Mouse (Mus musculus) MEL (cell line): ENCODE results near the gene Fnip2. TPM values are rescaled to one million over a fixed set of nuclear protein-coding genes. Genes with fewer than 3 reads are reported as not detected.
A peak's percentile ranks its signal among the peaks of the same experiment; 100 is the strongest.

Experiments used
- DNase-seq: peaks from one replicate; pipeline ENCODE4 v3.0.0; 2011; ENCODE audit warnings: low read depth, low spot score
- H3K27ac ChIP-seq: 2 replicates; pipeline ENCODE4 v1.5.1; 2012; ENCODE audit warnings: low read depth, mild to moderate bottlenecking, control low read depth, low read length, moderate library complexity; ENCODE audit not compliant: control insufficient read depth
- H3K27me3 ChIP-seq, 2 experiments: fragments of 150-350 bp in 1 of 2; sonication (generic) in 1 of 2; 2 replicates each; pipeline ENCODE4 v1.6.1; 2012; ENCODE audit warnings: low read length in 2 of 2, mild to moderate bottlenecking in 2 of 2, improper control_type of control experiment in 1 of 2, moderate library complexity in 1 of 2; ENCODE audit not compliant: insufficient read depth in 2 of 2, control insufficient read depth in 1 of 2
- H3K36me3 ChIP-seq, 2 experiments: 2 replicates each; pipeline ENCODE4 v1.6.1; 2012 to 2014; ENCODE audit warnings: low read length in 2 of 2, improper control_type of control experiment in 1 of 2, inconsistent platforms in 1 of 2, mild to moderate bottlenecking in 1 of 2; ENCODE audit not compliant: insufficient read depth in 2 of 2, control insufficient read depth in 1 of 2
- H3K4me1 ChIP-seq, 2 experiments: fragments of 150-350 bp in 1 of 2; sonication (generic) in 1 of 2; 2 replicates each; pipeline ENCODE4 v1.6.1; 2012; ENCODE audit warnings: low read length in 2 of 2, improper control_type of control experiment in 1 of 2, mild to moderate bottlenecking in 1 of 2; ENCODE audit not compliant: insufficient read depth in 2 of 2, control insufficient read depth in 1 of 2
- H3K4me3 ChIP-seq, 2 experiments: fragments of 150-350 bp in 1 of 2; sonication (generic) in 1 of 2; 2 replicates each; pipeline ENCODE4 v1.5.1; 2012; ENCODE audit warnings: low read depth in 2 of 2, low read length in 2 of 2, mild to moderate bottlenecking in 2 of 2, moderate library complexity in 2 of 2, control low read depth in 1 of 2, improper control_type of control experiment in 1 of 2; ENCODE audit not compliant: control insufficient read depth in 1 of 2, insufficient read depth in 1 of 2
- H3K79me2 ChIP-seq: 2 replicates; pipeline ENCODE4 v1.6.1; 2012; ENCODE audit warnings: mild to moderate bottlenecking, low read length, moderate library complexity; ENCODE audit not compliant: control insufficient read depth, poor library complexity, insufficient read depth
- H3K9ac ChIP-seq: 2 replicates; pipeline ENCODE4 v1.6.1; 2012; ENCODE audit warnings: low read depth, mild to moderate bottlenecking, control low read depth, low read length, moderate library complexity; ENCODE audit not compliant: control insufficient read depth, poor library complexity, severe bottlenecking
- H3K9me3 ChIP-seq: fragments of 150-350 bp; sonication (generic); replicated peaks from 2 replicates; pipeline ENCODE4 v1.6.1; 2012; ENCODE audit warnings: mild to moderate bottlenecking, low read length, improper control_type of control experiment, moderate library complexity; ENCODE audit not compliant: insufficient read depth
- CTCF ChIP-seq, 3 experiments: IDR thresholded peaks in 2 of 3; conservative IDR thresholded peaks in 1 of 3; 2 replicates each; pipeline ENCODE4 v1.5.1; 2011 to 2012; ENCODE audit warnings: low read length in 3 of 3, low read depth in 2 of 3, mild to moderate bottlenecking in 2 of 3, improper control_type of control experiment in 1 of 3, inconsistent platforms in 1 of 3, mixed read lengths in 1 of 3, moderate library complexity in 1 of 3; ENCODE audit not compliant: control insufficient read depth in 1 of 3, insufficient read depth in 1 of 3, poor library complexity in 1 of 3, severe bottlenecking in 1 of 3
- E2F4 ChIP-seq: IDR thresholded peaks from 2 replicates; pipeline ENCODE4 v1.6.1; 2011; ENCODE audit warnings: low read depth, low read length, improper control_type of control experiment, borderline replicate concordance
- JUND ChIP-seq: IDR thresholded peaks from 2 replicates; pipeline ENCODE4 v1.6.1; 2011; ENCODE audit warnings: low read depth, mild to moderate bottlenecking, improper control_type of control experiment, low read length
- KAT2A ChIP-seq: conservative IDR thresholded peaks from 2 replicates; pipeline ENCODE4 v1.6.1; 2012; ENCODE audit warnings: low read depth, low read length, improper control_type of control experiment, inconsistent platforms
- MAX ChIP-seq: IDR thresholded peaks from 2 replicates; pipeline ENCODE4 v1.6.1; 2011; ENCODE audit warnings: low read length, improper control_type of control experiment
- MEF2A ChIP-seq: IDR thresholded peaks from 2 replicates; pipeline ENCODE4 v1.6.1; 2014; ENCODE audit warnings: low read depth, mild to moderate bottlenecking, inconsistent platforms, low read length, improper control_type of control experiment; ENCODE audit not compliant: poor library complexity, insufficient replicate concordance, severe bottlenecking; ENCODE audit errors: extremely low read depth
- MYB ChIP-seq: IDR thresholded peaks from 2 replicates; pipeline ENCODE4 v1.6.1; 2011; ENCODE audit warnings: mild to moderate bottlenecking, low read depth, low read length, improper control_type of control experiment
- MYC ChIP-seq: IDR thresholded peaks from 2 replicates; pipeline ENCODE4 v1.6.1; 2011; ENCODE audit warnings: low read depth, mild to moderate bottlenecking, low read length, improper control_type of control experiment, moderate library complexity
- NELFE ChIP-seq: IDR thresholded peaks from 2 replicates; pipeline ENCODE4 v1.6.1; 2011; ENCODE audit warnings: low read depth, low read length, improper control_type of control experiment
- POLR2AphosphoS2 ChIP-seq: IDR thresholded peaks from 2 replicates; pipeline ENCODE4 v1.6.1; 2011; ENCODE audit warnings: low read length, improper control_type of control experiment
- RAD21 ChIP-seq: IDR thresholded peaks from 2 replicates; pipeline ENCODE4 v1.6.1; 2011; ENCODE audit warnings: mild to moderate bottlenecking, low read depth, low read length, improper control_type of control experiment
- SIN3A ChIP-seq: IDR thresholded peaks from 2 replicates; pipeline ENCODE4 v1.6.1; 2012; ENCODE audit warnings: low read length, improper control_type of control experiment, inconsistent platforms
- SMC3 ChIP-seq: IDR thresholded peaks from 2 replicates; pipeline ENCODE4 v1.6.1; 2011; ENCODE audit warnings: low read depth, low read length, improper control_type of control experiment
- ZNF384 ChIP-seq: IDR thresholded peaks from 2 replicates; pipeline ENCODE4 v1.6.1; 2012; ENCODE audit warnings: low read depth, mild to moderate bottlenecking, inconsistent platforms, low read length, improper control_type of control experiment
- polyA plus RNA-seq, 2 experiments: library from polyadenylated mRNA; stranded (reverse) in 1 of 2; unstranded in 1 of 2; fragments of >175 nt in 1 of 2; fragments of >200 nt in 1 of 2; gene quantifications; 2 replicates each; pipeline versions ENCODE4 v1.2.1 to v1.2.4; 2012; ENCODE audit warnings: low replicate concordance in 2 of 2, low read depth in 1 of 2; ENCODE audit not compliant: insufficient read length in 2 of 2, insufficient read depth in 1 of 2, missing spikeins in 1 of 2
- total RNA-seq: library from RNA; depleted of rRNA; stranded (reverse); fragments of 300-350 nt; gene quantifications from 2 replicates; pipeline ENCODE4 v1.2.3, GENCODE M21; 2012

Fnip2 gene
- total and polyA plus RNA-seq, 3 experiments = 10.4 to 65.8 (median 11.0) TPM

DNA sequence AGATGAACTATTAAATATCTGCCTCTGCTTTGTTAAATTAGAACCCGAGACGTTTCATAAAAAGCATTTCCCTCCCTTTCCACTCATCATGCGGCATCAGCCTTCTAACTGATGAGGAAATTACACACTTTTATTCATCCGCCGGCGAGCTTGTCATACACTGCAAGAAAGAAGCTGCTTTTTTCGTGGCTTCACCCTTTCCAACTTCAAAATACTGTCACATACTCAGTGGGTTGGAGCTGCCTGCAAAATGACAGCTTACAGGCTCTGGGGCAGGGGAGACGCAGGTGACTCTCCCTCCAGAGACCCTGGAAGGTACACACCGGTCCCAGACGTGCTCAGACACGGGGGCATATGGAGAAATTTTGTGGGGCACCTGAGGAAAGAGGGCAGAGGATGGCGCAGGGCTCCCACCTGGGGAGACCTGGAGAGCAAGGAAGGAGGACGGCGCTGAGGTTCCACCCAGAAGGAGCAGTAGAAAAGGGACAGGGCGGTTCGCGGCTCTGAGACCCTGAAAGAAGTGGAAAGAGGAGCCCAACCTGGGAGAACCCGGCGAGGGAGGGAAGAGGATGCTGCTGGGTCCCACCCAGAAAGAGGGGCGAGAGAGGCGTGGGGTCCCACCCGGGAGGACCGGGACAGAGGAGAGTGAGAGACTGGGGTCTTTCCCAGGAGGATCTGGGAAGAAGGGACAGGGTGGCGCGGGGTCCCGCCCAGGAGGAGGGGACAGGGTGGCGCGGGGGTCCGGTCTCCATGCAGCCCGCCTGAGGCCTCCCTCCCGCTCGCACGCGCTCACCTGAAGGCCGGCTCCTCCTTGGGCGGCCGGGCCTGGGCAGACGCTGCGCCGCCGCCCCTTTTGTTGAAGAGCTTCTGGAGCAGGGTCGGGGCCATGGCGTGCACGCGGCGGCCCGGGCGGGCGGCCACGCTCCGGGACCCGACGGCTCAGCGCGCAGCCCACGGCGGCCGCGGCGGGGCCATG, 592 bp downstream of the Fnip2 start:
- H3K27ac ChIP-seq = peak overlapping the region; percentile 29
- H3K4me1 ChIP-seq = peaks cover 14 to 22% of the 10 kb centered on the region in 2 experiments
- H3K9ac ChIP-seq = peak overlapping the region; percentile 90
- H3K36me3 ChIP-seq = peaks cover 0 to 18% of the 10 kb centered on the region in 2 experiments; a peak in 2 of 4 replicates
- H3K79me2 ChIP-seq = peaks cover 25% of the 10 kb centered on the region
- H3K4me3 ChIP-seq = peak overlapping the region; percentile 70 to 100
- TF ChIP-seq SIN3A = peak; percentile 25; the same call in 1 of the 2 replicates
- TF ChIP-seq MEF2A = no peak
- H3K9me3 ChIP-seq = no peaks in the 10 kb centered on the region
- no peaks in the 10 kb centered on the region for H3K27me3 ChIP-seq
- DNase-seq = peak; percentile 56

DNA sequence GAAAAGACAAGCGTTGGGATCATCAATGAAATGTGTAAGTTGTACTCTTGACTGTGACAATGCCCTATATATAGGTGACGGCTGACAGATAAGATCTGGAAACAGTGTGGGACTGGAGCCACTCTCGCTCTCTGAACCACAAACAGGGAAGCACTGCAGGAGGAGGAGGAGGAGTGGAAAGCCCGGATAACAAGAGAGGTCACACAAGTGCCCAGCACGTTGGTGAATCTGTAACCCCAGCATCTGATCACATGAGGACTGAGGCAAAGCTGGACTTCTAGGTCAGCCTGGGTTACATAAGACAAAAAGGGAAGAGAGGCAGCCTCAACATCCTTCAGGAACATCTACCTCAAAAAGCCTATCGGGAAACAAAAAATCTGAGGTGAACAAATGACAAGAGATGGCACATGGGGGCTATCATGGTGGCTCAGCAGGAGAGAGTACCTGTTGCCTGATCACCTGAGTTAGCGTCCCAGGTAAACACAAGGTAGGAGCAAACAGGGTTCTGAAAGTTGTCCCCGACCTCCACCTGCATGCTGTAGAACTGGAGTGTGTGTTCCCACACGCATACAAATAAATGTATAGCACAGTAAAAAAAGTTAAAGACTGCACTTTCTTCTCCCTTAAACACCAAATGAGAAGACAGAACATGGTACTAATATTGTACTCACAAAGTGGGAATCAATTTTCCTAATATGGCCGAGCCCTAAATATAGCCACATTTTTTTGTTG, 2.6 kb downstream of the Fnip2 start:
- no peak for DNase-seq
- no peak overlapping the region for H3K27ac ChIP-seq
- TF ChIP-seq MYC (no peak), CTCF (IDR thresholded peaks at IDR 0.05 in 2 of 3, conservative IDR thresholded peaks at IDR 0.05 in 1 of 3; ENCODE audit: control insufficient read depth in 1 of 3, insufficient read depth in 1 of 3, low read depth in 2 of 3, low read length in 3 of 3, poor library complexity in 1 of 3, severe bottlenecking in 1 of 3) (no peak), MAX (no peak), KAT2A (no peak), RAD21 (no peak), E2F4 (no peak), NELFE (no peak), ZNF384 (no peak), MYB (no peak), POLR2AphosphoS2 (no peak), SMC3 (no peak), JUND (no peak)
- TF ChIP-seq, all 39 proteins: peak for 0
- no peak overlapping the region for H3K9ac ChIP-seq
- H3K27me3 ChIP-seq = no peaks in the 10 kb centered on the region
- peaks cover 16 to 26% of the 10 kb centered on the region in 2 experiments for H3K4me1 ChIP-seq
- H3K9me3 ChIP-seq = no peaks in the 10 kb centered on the region
- no peak overlapping the region for H3K4me3 ChIP-seq
- H3K79me2 ChIP-seq = peaks cover 28% of the 10 kb centered on the region
- H3K36me3 ChIP-seq = peaks cover 0 to 23% of the 10 kb centered on the region in 2 experiments; a peak in 2 of 4 replicates
